Mouse (Mus musculus) neutrophil, adult 5-6 weeks (primary cell): Measurements from ENCODE around the gene Tmem69. TPM values are rescaled to one million over a fixed set of nuclear protein-coding genes. Genes with fewer than 3 reads are reported as not detected.

Experiments used
- ATAC-seq: fragments of 151-379, 151-347 bp; 2 replicates; pipeline ENCODE4 v1.8.0; 2017; ENCODE audit warnings: mild to moderate bottlenecking, moderate TSS enrichment; ENCODE audit not compliant: insufficient number of reproducible peaks, poor library complexity, low FRiP score, severe bottlenecking; ENCODE audit errors: extremely low read depth
- total RNA-seq: library from RNA; stranded (forward); fragments of 200-1000 nt; gene quantifications from 2 replicates; pipeline ENCODE4 v1.2.3, GENCODE M21; 2017

The Tmem69 gene
- total RNA-seq: 7.9 and 10.1 TPM in 2 replicates

DNA sequence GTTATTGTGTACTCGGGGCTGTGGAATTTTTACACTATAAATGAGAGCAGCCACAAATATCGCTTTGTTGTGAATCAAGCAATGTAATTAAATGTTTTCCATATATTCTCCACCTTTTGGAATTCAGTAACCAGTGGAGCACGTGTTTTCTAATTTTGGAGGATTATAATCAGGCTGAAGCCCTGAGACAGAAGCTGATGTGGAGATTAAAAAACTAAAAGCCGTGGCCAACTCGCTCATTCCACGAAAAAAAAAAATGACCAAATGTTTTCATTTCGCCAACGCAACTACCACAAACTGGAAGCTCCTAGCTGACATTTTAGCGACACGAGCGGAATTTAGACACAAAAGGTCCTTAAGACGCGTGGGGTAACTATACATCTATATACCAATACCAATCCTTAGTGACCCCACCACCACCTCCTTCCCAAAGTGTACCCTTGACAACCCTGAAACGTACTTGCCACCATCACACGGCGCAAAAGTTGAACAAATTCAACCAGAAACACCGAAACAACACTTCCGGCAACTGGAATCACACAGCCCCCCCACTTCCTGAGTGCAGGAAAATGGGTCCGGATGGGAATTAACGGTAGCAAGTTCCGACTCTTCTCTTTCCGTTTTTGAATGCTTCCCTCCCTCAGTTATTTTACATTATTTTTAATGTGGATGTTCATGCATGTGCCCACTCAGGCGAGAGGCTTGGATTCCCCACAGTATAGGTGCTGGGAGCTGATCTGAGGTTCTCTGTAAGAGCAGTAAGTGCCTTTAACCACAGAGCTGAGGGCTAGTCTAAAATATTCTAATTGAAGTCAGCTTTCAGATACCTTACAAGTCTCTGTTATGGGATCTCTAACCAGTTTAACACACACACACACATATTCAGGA is at the start of gene Tmem69:
TSS of gene Tmem69 (minus strand) at position 524 of the 888 bp plus-strand sequence.
- ATAC-seq: no peak

DNA sequence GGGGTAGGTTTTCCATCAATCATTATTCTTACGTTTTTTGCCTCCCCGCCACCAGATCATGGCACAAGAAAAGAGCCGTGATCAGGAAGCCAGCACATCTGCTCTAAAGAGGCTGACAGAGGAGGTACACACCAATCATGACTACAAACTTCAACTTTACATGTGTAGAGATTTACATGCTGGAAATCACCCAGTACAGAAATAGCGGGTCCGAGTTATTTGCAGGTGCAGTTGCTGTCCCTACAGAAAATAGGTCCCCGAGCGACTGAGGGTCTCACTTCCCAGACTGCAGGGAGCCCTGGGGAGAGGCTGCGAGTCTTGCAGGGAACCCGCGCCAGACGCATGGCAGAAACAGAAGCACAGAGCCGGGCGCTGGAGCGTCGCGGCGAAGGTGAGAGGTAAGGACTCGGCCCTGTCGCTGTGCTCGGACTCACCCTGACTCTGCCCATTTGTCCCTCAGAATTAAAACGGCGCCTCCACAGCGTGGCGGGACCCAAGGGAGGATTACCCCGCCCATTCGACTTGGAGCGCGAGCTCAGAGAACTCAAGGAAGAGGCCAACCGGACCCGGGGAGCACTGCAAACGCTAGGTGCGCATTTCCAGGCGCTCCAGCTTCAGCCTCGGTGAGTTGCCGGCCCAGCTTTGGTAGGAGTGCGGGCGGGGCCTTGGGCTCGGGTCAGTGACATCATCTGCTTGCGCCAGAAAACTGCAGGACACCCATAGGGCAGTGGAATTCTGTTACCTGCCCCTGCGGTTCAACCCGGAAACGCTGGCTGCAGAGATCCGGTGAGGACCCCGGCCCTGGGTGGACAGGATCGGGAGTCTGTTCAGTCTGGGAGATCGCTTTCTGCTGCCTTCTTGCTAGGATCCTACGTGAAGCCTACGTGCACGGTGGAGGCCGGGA is 41.5 kb upstream of the Tmem69 start:
- ATAC-seq: peak; percentile 91

DNA sequence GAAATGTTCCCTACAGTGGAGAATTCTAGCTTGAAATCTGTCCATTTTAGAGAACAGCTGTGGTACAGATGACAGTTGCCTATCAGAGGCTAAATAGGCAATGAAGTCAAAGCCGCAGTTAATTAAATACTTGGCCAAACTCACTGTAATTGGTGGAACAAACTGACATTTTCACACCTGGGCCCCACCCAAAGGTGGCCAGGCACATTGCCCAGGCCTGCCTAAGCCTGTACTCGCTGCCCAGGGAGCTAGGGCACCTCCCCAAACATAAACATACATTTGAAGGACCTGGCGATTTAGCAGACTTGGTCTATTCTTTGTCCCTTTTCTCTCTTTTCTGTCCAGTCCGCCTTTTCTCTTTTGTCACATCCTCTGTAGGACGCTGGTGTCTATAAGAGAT is 40.6 kb upstream of the Tmem69 start, which contains the start of gene Ccdc17:
TSS of gene Ccdc17 (plus strand) at position 276 of the 400 bp plus-strand sequence.
- ATAC-seq: no peak

DNA sequence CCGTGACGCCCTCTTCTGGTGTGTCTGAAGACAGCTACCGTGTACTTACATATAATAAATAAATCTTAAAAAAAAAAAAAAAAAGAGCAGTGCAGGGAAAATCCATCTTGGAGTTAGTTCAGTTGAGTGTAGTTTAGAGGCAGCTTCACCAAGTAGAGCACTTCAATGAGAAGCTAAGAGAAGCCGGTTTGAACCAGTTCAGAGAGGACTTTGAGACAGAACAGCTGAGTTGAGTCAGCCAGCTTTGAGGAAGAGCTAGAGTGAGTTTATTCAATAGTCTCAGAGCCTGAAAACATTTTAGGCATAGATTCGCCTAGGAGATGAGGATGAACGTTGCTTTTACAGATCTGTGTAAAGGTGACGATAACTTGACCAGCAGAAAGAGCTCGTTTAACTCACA is 40.1 kb upstream of the Tmem69 start:
- no peak for ATAC-seq

DNA sequence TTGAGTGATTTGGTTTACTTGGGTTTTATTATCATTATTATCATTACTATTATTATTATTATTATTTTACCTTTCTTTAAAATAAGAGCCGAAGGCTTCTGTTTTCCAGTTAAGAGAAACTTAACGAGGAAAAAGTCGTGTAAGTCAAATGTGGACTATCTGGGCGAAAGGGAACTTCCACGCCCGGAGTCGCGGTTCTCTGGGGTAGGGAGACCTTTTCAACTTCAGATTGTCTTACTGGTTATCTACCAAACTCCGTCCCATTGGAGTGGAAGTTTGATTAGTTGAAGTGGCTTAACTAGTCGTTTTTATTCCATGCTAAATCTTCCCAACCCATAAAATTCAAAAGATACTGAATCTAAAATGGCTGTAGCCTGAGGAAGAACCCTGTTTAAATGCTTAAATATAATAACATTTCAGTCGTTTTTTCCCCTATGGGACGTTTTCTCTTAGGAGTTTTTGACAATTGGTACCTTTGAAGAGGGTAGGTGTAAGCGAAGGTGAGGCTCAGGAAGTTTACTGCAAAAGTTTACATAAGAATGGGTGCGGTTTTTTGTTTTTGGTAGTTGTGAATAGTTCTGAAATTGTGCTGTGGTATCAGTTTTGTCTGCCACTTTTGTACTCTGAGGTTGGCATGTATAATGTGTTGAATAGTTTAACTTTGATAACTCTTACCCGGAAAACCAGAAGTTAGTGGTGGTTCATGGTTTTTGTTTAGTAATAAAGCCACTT is 2.6 kb upstream of the Tmem69 start:
- ATAC-seq: no peak

DNA sequence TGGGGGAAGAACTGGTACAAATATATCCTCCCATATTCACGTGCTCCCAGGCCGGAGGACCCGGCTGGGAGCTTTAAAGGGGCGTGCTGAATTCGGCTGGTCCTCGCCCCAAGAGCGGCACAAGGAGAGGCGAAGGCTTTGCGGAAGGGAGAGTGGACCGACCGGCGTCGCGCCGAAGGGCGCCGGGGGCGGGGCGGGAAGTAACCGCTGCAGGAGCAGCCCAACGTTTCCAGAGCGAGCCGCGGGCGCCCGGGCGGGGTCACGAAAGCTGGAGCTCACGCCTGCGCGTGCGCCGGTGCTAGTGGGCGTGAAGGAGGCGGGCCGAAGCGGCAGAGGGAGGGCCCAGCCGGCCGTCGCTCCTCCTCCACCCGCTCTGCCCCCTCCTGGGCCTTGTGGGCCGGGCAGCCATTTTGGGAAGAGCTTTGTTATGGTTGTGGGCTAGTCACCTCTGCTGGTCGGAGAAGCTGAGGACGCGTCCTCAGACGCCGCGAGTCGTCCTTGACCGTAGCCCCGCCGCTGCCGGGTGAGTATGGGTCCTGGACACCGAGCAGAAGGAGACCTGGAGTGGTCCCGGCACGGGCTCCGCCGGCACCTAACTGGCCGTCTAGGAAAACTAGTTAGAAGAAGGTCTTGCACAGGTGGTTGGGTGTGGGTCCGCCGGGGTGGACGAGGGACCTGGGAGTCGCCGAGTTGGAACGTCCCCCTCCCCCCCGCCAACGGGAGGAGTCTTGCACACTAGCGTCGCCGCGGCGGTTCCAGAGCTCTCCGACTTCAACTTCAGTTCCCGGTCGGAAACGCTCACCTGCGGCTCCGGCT is 1.8 kb upstream of the Tmem69 start, which contains the start of gene Gpbp1l1:
TSS of gene Gpbp1l1 (plus strand) at position 353 of the 816 bp plus-strand sequence.
- ATAC-seq: peak; percentile 83

DNA sequence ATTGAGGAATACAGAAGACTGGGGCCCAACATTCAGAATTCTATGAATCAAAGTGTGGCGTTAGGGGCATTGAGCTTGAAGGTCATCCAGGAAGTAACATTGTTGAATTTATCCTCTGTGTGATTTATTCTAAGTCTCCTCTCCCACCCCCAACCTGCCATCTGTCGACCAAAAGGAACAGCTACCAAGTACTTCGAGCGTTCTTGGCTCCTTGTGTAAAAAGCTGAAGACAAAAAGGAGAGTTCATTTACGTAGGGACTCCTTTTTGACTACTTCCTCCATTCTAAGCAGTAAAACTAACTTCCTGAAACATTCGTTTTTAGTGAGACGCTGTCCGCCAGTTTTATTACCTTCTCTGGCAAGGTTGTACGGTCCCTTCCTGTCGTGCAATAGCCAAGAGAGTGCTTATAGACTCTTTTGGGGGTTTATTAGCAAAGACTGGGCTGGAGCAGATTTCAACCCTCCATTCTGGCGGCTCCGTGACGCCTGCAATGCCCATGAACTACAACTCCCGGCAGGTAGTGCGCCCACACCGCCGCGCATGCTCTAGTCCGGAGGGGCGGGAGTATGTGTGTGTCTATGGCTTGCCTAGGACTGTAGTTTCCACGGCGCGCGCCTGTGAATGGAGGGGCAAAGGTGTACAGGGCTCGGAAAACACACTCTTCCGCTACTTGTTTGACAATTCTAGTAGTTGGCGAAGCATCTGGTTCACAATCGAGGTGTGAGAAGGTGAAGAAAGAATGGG is 997 bp upstream of the Tmem69 start:
- peak; percentile 90 for ATAC-seq

DNA sequence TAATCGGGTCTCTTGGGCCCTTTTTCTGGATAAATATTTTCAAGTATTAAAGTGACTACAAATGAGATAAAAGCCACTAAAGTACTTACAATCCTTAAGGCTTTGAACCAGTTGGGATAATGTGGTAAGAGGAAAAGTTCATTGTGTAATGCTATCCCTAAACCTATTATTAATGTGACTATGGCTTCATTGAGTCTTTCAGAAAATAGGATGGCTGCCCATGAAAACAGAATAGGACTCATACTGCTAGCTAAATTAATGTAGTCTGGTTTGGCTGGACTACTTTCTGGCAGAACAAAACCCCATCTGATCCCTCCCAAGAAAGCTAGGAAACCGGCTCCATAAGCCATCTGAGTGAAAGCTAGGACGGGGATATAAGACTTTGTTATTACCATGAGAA is 2.7 kb downstream of the Tmem69 start:
- no peak for ATAC-seq

DNA sequence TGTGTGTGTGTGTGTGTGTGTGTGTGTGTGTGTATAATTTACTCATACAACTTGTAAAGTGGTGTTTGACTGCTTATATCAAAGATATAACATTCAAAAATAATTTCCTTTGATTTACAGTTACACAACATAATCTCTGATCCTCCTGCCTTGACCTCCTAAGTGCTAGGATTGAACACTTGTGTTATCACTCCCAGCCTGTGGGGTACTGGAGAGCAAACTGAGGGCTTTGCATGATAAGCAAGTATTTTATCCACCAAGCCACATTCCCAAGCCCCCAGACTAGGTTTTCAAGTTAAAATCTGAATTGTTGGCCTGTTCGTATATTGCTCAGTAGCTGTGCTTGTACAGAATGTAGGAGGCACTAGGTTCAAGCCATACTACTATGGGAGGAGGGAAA is 5.3 kb downstream of the Tmem69 start:
- no peak for ATAC-seq

DNA sequence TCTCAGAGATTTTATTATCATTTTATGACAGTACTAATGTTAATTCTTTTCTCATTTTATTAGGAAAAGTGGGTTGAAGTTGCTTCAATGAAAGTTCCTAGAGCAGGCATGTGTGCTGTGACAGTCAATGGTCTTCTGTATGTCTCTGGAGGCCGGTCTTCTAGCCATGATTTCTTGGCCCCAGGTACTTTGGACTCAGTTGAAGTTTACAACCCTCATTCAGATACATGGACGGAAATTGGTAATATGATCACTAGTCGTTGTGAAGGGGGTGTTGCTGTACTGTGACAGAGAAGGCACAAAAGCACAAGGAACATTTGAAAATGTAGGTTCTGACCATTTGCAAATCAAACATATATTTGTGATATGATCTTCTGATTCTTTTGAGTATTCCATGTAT is 18.0 kb downstream of the Tmem69 start:
- ATAC-seq: no peak

DNA sequence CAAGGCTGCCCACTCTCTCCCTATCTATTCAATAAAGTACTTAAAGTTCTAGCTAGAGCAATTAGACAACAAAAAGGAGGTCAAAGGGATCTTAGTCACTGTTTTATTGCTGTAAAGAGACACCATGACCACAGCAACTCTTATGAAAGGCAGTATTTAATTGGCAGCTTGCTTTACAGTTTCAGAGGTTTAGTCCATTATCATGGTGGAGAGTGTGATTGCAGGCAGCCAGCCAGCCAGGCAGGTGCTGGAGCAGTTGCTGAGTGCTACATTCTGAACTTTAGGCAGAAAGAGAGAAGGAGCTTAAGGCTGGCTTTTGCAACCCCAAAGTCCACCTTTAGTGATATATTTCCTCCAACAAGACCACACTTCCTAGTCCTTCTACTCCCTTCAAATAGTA is 19.4 kb downstream of the Tmem69 start:
- ATAC-seq: no peak

DNA sequence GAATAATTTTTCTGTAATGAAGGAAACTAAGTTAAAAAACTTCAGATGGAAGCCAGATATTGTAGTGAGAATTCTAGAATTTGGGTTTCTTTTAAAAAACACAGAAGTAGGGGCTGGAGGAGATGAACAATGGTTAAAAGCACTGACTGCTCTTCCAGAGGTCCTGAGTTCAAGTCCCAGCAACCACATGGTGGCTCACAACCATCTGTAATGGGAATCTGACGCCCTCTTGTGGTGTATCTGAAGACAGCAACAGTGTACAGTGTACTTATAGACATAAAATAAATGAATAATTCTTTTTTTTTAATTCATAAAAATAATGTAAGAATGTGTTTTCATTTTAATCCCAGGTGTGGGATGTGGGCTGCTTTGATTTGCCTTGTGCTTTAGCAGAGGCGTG is 24.6 kb downstream of the Tmem69 start:
- no peak for ATAC-seq

DNA sequence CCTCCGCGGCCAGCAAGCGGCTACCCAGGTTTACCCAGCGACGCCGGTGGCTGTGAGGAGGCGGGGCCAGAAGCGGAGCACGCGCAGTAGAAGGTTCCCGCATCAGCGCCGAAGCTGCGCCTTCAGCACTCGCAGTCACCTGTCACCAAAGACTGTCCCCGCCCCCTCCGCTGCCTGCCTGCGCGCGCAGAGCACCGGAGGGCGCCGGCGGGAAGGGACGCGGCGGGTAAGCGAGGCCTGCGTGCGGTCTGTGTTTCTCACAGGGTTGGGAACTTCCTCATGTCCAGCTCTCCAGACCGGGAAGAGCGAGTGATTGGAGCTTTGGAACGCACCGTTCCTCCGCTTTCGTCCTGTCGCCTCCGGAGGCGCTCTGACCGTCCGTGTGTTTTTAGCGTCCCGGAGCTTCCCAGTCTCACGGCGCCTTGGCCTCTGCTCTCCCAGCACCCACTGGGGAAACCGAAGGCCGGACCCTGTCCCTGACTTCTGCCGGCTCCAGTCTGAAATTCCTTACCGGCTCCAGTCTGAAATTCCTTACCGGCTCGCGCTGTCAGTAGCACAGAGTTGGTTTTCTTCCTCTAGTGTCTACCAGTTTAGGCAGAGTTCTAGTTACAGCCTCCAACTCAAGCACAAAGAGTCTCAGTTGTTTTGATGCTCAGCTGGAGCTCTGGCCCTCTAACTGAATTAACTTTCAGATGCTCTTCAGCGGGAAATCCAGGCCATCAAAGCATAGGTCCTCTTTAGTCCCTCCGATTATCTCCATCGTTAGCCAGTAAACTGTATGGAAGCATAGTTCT is 48.1 kb downstream of the Tmem69 start, which contains the start of gene Ipp:
TSS of gene Ipp (plus strand) at position 125 of the 794 bp plus-strand sequence.
- ATAC-seq: peak; percentile 98

DNA sequence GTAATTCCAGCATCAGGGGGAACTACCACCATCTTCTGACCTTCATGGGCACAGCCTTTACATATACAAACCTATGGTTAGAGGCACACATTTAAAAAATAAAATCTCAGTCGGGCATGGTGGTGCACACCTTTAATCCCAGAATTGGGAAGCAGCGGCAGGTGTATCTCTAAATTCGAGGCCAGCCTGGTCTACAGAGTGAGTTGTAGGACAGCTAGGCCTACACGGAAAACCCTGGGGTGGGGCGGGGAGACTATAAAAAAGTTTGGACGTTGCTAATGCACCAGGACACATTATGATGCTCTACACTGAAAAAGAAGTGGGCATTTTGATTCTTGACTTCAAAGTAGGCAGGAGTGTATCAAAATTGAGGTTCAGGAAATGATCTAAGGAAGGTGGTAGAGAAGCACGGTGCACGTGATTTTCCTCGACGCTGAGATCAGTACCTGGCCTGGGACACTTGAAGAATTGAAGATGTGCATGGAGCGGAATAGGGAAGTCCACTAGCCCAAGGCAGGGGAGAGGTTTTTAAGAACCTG is 48.8 kb downstream of the Tmem69 start:
- no peak for ATAC-seq
